Mouse (Mus musculus): Measurements from ENCODE around the gene Brpf1. TPM values are rescaled to one million over a fixed set of nuclear protein-coding genes. Genes with fewer than 3 reads are reported as not detected.
"Not testable (repeated sequence)": the region's sequence is repeated elsewhere in the genome, so short reads cannot be mapped to it uniquely, and the experiment has no call there.

The Brpf1 gene
- polyA plus RNA-seq, 1 experiment from 2014 or later: 16.1 TPM

GRCm38 (mm10) chr6:113308141-113308540, 1.2 kb downstream of the Brpf1 start:
- Histone ChIP-seq H3K4me2 (peak overlapping the region; percentile 94), H3K9ac (peak overlapping the region; percentile 99), H3K27me3 (no peaks in the 10 kb centered on the region), H3K4me1 (peaks cover 22% of the 10 kb centered on the region), H3K4me3 (peak overlapping the region; percentile 99), H3K27ac (no peak overlapping the region), H3K9me3 (no peaks in the 10 kb centered on the region), H3K36me3 (peaks cover 27% of the 10 kb centered on the region)
- 39% methylated on average over 5 of the region's 5 CpGs for WGBS
- ATAC-seq (ENCODE audit: insufficient number of reproducible peaks, low FRiP score, low TSS enrichment, low read depth): no peak

- ATAC-seq (ENCODE audit: insufficient number of reproducible peaks, low FRiP score, low TSS enrichment, low read depth): no peak
- no peak overlapping the region for H3K4me3 ChIP-seq
- H3K27ac ChIP-seq: no peak overlapping the region
- WGBS: 94% methylated on average over 3 of the region's 3 CpGs
- peaks cover 91% of the 10 kb centered on the region for H3K36me3 ChIP-seq
- H3K9ac ChIP-seq: no peak overlapping the region
- no peak overlapping the region for H3K4me2 ChIP-seq
- no peaks in the 10 kb centered on the region for H3K4me1 ChIP-seq
- H3K9me3 ChIP-seq: no peaks in the 10 kb centered on the region
- no peaks in the 10 kb centered on the region for H3K27me3 ChIP-seq
These were observed 9.0 kb downstream of the Brpf1 start for GRCm38 (mm10) chr6:113315972-113316371.

- ATAC-seq (ENCODE audit: insufficient number of reproducible peaks, low FRiP score, low TSS enrichment, low read depth): peak; percentile 98
- H3K27me3 ChIP-seq: no peaks in the 10 kb centered on the region
- under 1% methylated on average over 52 of the region's 52 CpGs for WGBS
- H3K9me3 ChIP-seq: no peaks in the 10 kb centered on the region
- peaks cover 12% of the 10 kb centered on the region for H3K4me1 ChIP-seq
- peak within 1 kb of the TSS; percentile 94 for H3K27ac ChIP-seq
- peak within 1 kb of the TSS; percentile 63 for H3K4me3 ChIP-seq
- peak within 1 kb of the TSS; percentile 93 for H3K4me2 ChIP-seq
- peaks cover 46% of the 10 kb centered on the region for H3K36me3 ChIP-seq
- H3K9ac ChIP-seq: peak within 1 kb of the TSS; percentile 62
These were observed 19.8 kb downstream of the Brpf1 start, which contains the start of gene Ogg1 for GRCm38 (mm10) chr6:113326533-113327315. Gene Ogg1, plus strand, starts transcription at chr6:113326972.

- no peaks in the 10 kb centered on the region for H3K9me3 ChIP-seq
- no peak overlapping the region for H3K4me3 ChIP-seq
- peaks cover 38% of the 10 kb centered on the region for H3K36me3 ChIP-seq
- H3K9ac ChIP-seq: no peak overlapping the region
- H3K4me1 ChIP-seq: peaks cover 17% of the 10 kb centered on the region
- 88% methylated on average over 1 of the region's 1 CpGs for WGBS
- H3K4me2 ChIP-seq: no peak overlapping the region
- H3K27ac ChIP-seq: no peak overlapping the region
- H3K27me3 ChIP-seq: no peaks in the 10 kb centered on the region
- no peak for ATAC-seq (ENCODE audit: insufficient number of reproducible peaks, low FRiP score, low TSS enrichment, low read depth)
These were observed 22.5 kb downstream of the Brpf1 start for GRCm38 (mm10) chr6:113329396-113329795.

- Histone ChIP-seq H3K9me3 (no peaks in the 10 kb centered on the region), H3K27me3 (no peaks in the 10 kb centered on the region), H3K27ac (no peak overlapping the region), H3K4me3 (no peak overlapping the region), H3K4me2 (no peak overlapping the region), H3K36me3 (peaks cover 39% of the 10 kb centered on the region), H3K4me1 (peaks cover 12% of the 10 kb centered on the region), H3K9ac (no peak overlapping the region)
- WGBS: 44% methylated on average over 2 of the region's 2 CpGs
- no peak for ATAC-seq (ENCODE audit: insufficient number of reproducible peaks, low FRiP score, low TSS enrichment, low read depth)
These were observed 23.6 kb downstream of the Brpf1 start for GRCm38 (mm10) chr6:113330547-113330946.

GRCm38 (mm10) chr6:113331721-113332120, 24.8 kb downstream of the Brpf1 start:
- Histone ChIP-seq H3K9me3 (no peaks in the 10 kb centered on the region), H3K4me3 (no peak overlapping the region), H3K36me3 (peaks cover 49% of the 10 kb centered on the region), H3K27me3 (no peaks in the 10 kb centered on the region), H3K4me1 (peaks cover 5% of the 10 kb centered on the region; the same call in 1 of the 2 replicates), H3K27ac (no peak overlapping the region), H3K9ac (no peak overlapping the region), H3K4me2 (no peak overlapping the region)
- no peak for ATAC-seq (ENCODE audit: insufficient number of reproducible peaks, low FRiP score, low TSS enrichment, low read depth)
- WGBS: 92% methylated on average over 11 of the region's 11 CpGs

GRCm38 (mm10) chr6:113332734-113333133, 25.8 kb downstream of the Brpf1 start:
- not testable (repeated sequence) for H3K27ac ChIP-seq; H3K4me3 ChIP-seq; H3K4me2 ChIP-seq; H3K9ac ChIP-seq; H3K27me3 ChIP-seq; H3K9me3 ChIP-seq; H3K4me1 ChIP-seq; ATAC-seq (ENCODE audit: insufficient number of reproducible peaks, low FRiP score, low TSS enrichment, low read depth)
- H3K36me3 ChIP-seq: peaks cover 57% of the 10 kb centered on the region
- 78% methylated on average over 6 of the region's 6 CpGs for WGBS

- Histone ChIP-seq H3K9ac (no peak overlapping the region), H3K9me3 (no peaks in the 10 kb centered on the region), H3K27ac (peak overlapping the region; percentile 63), H3K4me1 (peaks cover 5% of the 10 kb centered on the region; the same call in 1 of the 2 replicates), H3K27me3 (no peaks in the 10 kb centered on the region), H3K36me3 (peaks cover 63% of the 10 kb centered on the region), H3K4me3 (no peak overlapping the region), H3K4me2 (no peak overlapping the region)
- WGBS: 74% methylated on average over 14 of the region's 14 CpGs
- ATAC-seq (ENCODE audit: insufficient number of reproducible peaks, low FRiP score, low TSS enrichment, low read depth): peak; percentile 46; the same call in 1 of the 2 replicates
These were observed 26.4 kb downstream of the Brpf1 start for GRCm38 (mm10) chr6:113333137-113333950.

- Histone ChIP-seq H3K4me1 (peaks cover 5% of the 10 kb centered on the region; the same call in 1 of the 2 replicates), H3K4me3 (no peak overlapping the region), H3K9me3 (no peaks in the 10 kb centered on the region), H3K4me2 (no peak overlapping the region), H3K27me3 (no peaks in the 10 kb centered on the region), H3K9ac (no peak overlapping the region), H3K36me3 (peaks cover 68% of the 10 kb centered on the region), H3K27ac (no peak overlapping the region)
- WGBS: 75% methylated on average over 6 of the region's 6 CpGs
- no peak for ATAC-seq (ENCODE audit: insufficient number of reproducible peaks, low FRiP score, low TSS enrichment, low read depth)
These were observed 27.3 kb downstream of the Brpf1 start for GRCm38 (mm10) chr6:113334216-113334615.

GRCm38 (mm10) chr6:113336852-113337620, 30.1 kb downstream of the Brpf1 start:
- H3K4me2 ChIP-seq: no peak overlapping the region
- no peak overlapping the region for H3K27ac ChIP-seq
- 70% methylated on average over 8 of the region's 8 CpGs for WGBS
- peaks cover 82% of the 10 kb centered on the region for H3K36me3 ChIP-seq
- no peaks in the 10 kb centered on the region for H3K27me3 ChIP-seq
- no peaks in the 10 kb centered on the region for H3K9me3 ChIP-seq
- H3K9ac ChIP-seq: no peak overlapping the region
- no peak for ATAC-seq (ENCODE audit: insufficient number of reproducible peaks, low FRiP score, low TSS enrichment, low read depth)
- no peak overlapping the region for H3K4me3 ChIP-seq
- peaks cover 10% of the 10 kb centered on the region; the same call in 1 of the 2 replicates for H3K4me1 ChIP-seq

GRCm38 (mm10) chr6:113341574-113341973, 34.6 kb downstream of the Brpf1 start:
- Histone ChIP-seq H3K36me3 (peaks cover 42% of the 10 kb centered on the region), H3K27ac (0 out of 2 replicates have a peak overlapping the region, but pooled peaks have one; percentile 33), H3K4me3 (0 out of 2 replicates have a peak overlapping the region, but pooled peaks have one; percentile 1), H3K9ac (no peak overlapping the region), H3K4me1 (peaks cover 25% of the 10 kb centered on the region), H3K27me3 (no peaks in the 10 kb centered on the region), H3K4me2 (no peak overlapping the region), H3K9me3 (no peaks in the 10 kb centered on the region)
- ATAC-seq (ENCODE audit: insufficient number of reproducible peaks, low FRiP score, low TSS enrichment, low read depth): no peak
- 65% methylated on average over 6 of the region's 6 CpGs for WGBS
